Mouse (Mus musculus): ENCODE data around the gene Ndfip2. TPM values are rescaled to one million over a fixed set of nuclear protein-coding genes. Genes with fewer than 3 reads are reported as not detected.

Gene Ndfip2
- polyA plus RNA-seq (2015; fragmentation: Nextera tagmentation; extraction: Ambion mirVana) = 54.3 and 55.9 TPM in 2 replicates

DNA sequence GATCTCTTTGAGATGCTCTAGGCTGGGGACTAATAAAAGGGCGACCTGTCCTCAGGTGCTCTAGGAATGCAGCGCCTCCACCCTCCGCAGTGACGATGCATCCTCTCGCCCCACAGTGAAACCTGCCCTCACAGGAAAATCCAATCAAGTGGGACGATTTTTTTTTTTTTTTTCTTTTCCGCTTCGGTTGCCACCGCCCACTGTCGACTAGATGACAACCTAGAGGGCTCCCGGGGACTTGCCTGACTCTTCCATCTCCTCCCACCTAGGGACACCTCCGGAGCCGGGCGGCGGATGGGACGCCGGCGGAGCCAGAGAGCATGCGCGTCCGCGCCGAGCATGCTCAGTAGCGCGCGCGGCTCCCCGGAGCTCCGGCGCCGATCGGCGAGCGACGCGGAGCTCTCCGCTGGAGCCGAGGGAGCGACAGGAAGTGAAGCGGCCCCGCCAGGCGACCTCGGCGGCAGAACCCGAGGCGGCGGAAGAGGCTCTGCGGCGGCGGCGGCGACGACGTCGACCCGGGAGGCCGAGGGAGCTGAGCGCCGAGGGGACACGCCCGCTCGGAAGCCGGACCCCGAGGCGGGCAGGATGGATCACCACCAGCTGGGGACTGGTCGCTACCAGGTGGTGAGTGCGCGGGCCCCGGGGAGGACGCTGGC lies at the start of gene Ndfip2:
Gene Ndfip2, plus strand, starts transcription at position 195 of the 656 bp plus-strand sequence.
- H3K27me3 ChIP-seq = no peaks in the 10 kb centered on the region
- under 1% methylated on average over 59 of the region's 70 CpGs for WGBS
- peak within 1 kb of the TSS; percentile 87 for H3K4me3 ChIP-seq
- H3K36me3 ChIP-seq = no peaks in the 10 kb centered on the region
- H3K4me2 ChIP-seq (replicated peaks) = peak within 1 kb of the TSS; percentile 76
- peaks cover 14% of the 10 kb centered on the region; the same call in 1 of the 2 replicates for H3K4me1 ChIP-seq
- H3K27ac ChIP-seq = peak within 1 kb of the TSS; percentile 83
- ATAC-seq (ENCODE audit: low FRiP score, low read depth) = peak; percentile 95
- H3K9me3 ChIP-seq = no peaks in the 10 kb centered on the region
- peak within 1 kb of the TSS; percentile 93 for H3K9ac ChIP-seq

DNA sequence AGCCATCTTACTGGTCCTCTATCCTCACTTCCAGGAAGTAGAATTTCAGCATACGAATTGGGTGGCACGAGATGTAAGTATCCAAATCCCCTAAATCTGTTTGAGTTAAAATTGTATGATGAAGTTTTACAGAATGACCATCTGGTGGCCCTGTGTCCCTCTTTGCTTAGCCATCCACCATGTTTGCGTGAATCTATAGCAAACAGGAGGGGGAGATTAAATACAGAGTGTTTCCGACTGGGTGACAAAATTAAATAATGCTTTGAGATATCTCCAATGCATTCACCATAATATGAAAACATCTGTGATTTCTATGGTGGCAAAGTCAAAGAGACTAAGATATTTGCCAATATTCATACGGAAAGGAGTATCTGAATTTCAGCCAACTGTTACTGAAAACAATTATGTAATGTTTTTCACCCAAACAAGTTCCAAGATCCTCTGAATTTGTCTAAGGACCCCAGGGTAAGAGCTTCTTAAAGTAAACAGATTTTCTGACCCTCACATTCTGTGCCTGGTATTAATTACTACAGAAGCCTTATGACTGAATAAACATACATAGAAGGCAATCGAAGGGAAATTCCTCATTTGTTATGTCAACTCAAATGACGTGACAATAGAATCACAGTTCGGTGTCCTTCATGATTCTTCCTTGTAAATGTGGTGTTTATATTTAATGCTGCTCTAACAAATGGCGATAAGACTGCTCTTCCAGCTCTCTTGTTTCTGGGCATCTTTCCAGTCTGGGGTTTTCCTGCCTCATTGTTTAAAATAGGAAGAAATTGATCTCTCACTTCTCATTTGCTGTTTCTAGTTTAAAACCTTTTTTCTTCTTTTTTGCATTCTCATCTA lies 38.6 kb upstream of the Ndfip2 start:
- no peaks in the 10 kb centered on the region for H3K27me3 ChIP-seq
- H3K9ac ChIP-seq = no peak overlapping the region
- ATAC-seq (ENCODE audit: low FRiP score, low read depth) = no peak
- no peaks in the 10 kb centered on the region for H3K4me1 ChIP-seq
- no peak overlapping the region for H3K27ac ChIP-seq
- 82% methylated on average over 9 of the region's 9 CpGs for WGBS
- H3K9me3 ChIP-seq = no peaks in the 10 kb centered on the region
- no peaks in the 10 kb centered on the region for H3K36me3 ChIP-seq
- no peak overlapping the region for H3K4me2 ChIP-seq (replicated peaks)
- no peak overlapping the region for H3K4me3 ChIP-seq

- Histone ChIP-seq H3K9me3 (no peaks in the 10 kb centered on the region), H3K4me3 (no peak overlapping the region), H3K27ac (no peak overlapping the region), H3K27me3 (no peaks in the 10 kb centered on the region), H3K9ac (no peak overlapping the region), H3K36me3 (no peaks in the 10 kb centered on the region), H3K4me2 (replicated peaks) (no peak overlapping the region), H3K4me1 (no peaks in the 10 kb centered on the region)
- no peak for ATAC-seq (ENCODE audit: low FRiP score, low read depth)
- 75% methylated on average over 4 of the region's 4 CpGs for WGBS
Measured at GRCm38 (mm10) chr14:105222240-105222639, 36.1 kb upstream of the Ndfip2 start.

DNA sequence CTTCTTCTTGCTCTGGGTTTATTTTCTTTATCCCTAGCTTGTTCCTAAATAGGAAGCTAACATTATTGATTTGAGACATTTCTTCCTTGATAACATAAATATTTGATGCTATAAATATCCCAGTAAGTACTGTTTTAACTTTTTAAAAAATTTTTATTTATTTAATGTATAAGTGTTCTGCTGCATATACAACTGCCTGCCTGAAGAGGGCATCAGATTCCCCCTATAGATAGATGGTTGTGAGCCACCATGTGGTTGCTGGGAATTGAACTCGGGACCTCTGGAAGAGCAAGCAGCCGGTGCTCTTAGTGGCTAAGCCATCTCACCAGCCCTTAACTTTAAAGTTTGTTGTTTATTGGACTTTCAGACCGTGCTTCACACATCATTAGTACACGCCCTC lies 32.6 kb upstream of the Ndfip2 start:
- H3K4me2 ChIP-seq (replicated peaks) = no peak overlapping the region
- H3K9me3 ChIP-seq = no peaks in the 10 kb centered on the region
- H3K4me3 ChIP-seq = no peak overlapping the region
- H3K27ac ChIP-seq = no peak overlapping the region
- no peaks in the 10 kb centered on the region for H3K27me3 ChIP-seq
- H3K9ac ChIP-seq = no peak overlapping the region
- no peaks in the 10 kb centered on the region for H3K4me1 ChIP-seq
- WGBS = 85% methylated on average over 4 of the region's 4 CpGs
- no peaks in the 10 kb centered on the region for H3K36me3 ChIP-seq
- ATAC-seq (ENCODE audit: low FRiP score, low read depth) = no peak

- no peak for ATAC-seq (ENCODE audit: low FRiP score, low read depth)
- Histone ChIP-seq H3K27ac (no peak overlapping the region), H3K9me3 (no peaks in the 10 kb centered on the region), H3K4me2 (replicated peaks) (no peak overlapping the region), H3K4me1 (no peaks in the 10 kb centered on the region), H3K9ac (no peak overlapping the region), H3K4me3 (no peak overlapping the region), H3K27me3 (no peaks in the 10 kb centered on the region), H3K36me3 (no peaks in the 10 kb centered on the region)
- WGBS = 46% methylated on average over 6 of the region's 6 CpGs
Measured at GRCm38 (mm10) chr14:105232421-105232820, 26.0 kb upstream of the Ndfip2 start.

DNA sequence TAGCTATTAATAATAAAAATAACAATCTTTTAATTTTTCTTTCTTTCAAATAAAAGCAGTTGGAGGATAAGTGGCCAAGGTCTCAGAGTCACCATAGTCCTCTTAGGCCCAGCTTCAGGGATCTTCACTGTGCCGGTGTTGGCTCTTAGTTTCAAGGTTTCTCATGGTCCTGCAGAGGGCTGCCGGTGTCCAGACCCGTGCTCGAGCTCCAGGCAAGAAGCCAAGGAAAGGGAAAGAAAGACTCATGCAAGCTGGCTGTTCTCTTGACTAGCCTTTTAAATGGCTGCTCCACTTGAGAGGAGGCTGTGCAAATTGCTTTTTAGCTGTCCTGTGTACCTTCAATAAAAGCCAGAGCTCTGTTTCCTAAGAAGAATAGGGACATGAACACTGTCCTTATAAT lies 21.8 kb upstream of the Ndfip2 start:
- Histone ChIP-seq H3K27ac (no peak overlapping the region), H3K4me2 (replicated peaks) (no peak overlapping the region), H3K9ac (no peak overlapping the region), H3K9me3 (no peaks in the 10 kb centered on the region), H3K4me3 (no peak overlapping the region), H3K27me3 (no peaks in the 10 kb centered on the region), H3K36me3 (no peaks in the 10 kb centered on the region), H3K4me1 (no peaks in the 10 kb centered on the region)
- ATAC-seq (ENCODE audit: low FRiP score, low read depth) = no peak
- WGBS = 76% methylated on average over 4 of the region's 4 CpGs

- no peaks in the 10 kb centered on the region for H3K4me1 ChIP-seq
- ATAC-seq (ENCODE audit: low FRiP score, low read depth) = no peak
- H3K9ac ChIP-seq = no peak overlapping the region
- 71% methylated on average over 9 of the region's 9 CpGs for WGBS
- no peak overlapping the region for H3K4me2 ChIP-seq (replicated peaks)
- no peaks in the 10 kb centered on the region for H3K27me3 ChIP-seq
- H3K27ac ChIP-seq = no peak overlapping the region
- H3K4me3 ChIP-seq = no peak overlapping the region
- H3K9me3 ChIP-seq = no peaks in the 10 kb centered on the region
- H3K36me3 ChIP-seq = no peaks in the 10 kb centered on the region
Measured at GRCm38 (mm10) chr14:105237736-105238135, 20.6 kb upstream of the Ndfip2 start.

DNA sequence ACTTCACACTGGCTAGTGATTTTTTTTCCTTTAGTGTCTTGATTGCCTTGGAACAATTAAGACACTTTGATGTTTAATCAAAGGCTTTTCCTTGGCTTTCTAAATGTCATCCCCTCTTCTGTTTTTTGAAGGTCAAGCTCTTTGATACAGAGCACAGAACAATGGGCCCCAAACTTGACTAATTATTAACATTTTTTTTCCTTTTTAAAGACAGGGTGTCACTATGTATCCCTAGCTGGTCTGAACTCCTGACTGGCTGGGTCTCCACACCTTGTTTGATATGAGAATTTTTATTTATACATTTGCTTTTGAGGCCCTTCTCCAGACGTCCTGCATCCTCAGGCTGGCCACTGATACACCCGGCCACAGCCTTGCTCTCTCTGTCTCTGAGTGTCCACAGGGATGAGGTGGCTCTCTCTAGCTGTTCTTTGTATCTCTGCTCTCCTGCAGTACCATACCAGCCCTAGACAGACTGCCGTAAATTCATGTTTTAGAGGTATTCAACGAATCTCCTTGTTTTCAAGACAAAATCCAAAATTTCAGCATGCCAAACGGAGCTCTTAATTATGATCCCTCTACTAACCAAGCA lies 19.8 kb upstream of the Ndfip2 start:
- WGBS = 51% methylated on average over 5 of the region's 5 CpGs
- Histone ChIP-seq H3K27me3 (no peaks in the 10 kb centered on the region), H3K9ac (no peak overlapping the region), H3K4me3 (no peak overlapping the region), H3K9me3 (no peaks in the 10 kb centered on the region), H3K4me1 (no peaks in the 10 kb centered on the region), H3K4me2 (replicated peaks) (no peak overlapping the region), H3K27ac (no peak overlapping the region), H3K36me3 (no peaks in the 10 kb centered on the region)
- ATAC-seq (ENCODE audit: low FRiP score, low read depth) = no peak

DNA sequence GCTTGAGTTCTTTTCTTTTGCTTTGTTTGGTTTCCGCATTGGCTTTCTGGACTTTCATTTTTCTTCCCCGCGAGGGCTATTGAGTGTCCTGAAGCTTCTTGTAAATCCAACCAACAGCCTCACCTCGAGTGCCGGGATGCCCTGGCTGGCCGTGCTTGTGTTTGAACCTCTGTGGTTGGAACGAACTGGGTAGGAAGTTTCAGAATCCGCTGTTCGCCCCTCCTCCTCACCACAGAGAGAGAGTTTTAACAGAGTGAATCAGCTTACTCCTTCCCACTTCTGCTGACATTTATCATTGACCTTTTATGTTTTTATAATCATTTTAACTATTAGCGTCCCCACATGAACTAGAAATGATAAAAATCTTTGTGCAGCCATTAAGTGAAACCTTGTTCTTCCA lies 18.3 kb upstream of the Ndfip2 start:
- Histone ChIP-seq H3K9me3 (no peaks in the 10 kb centered on the region), H3K4me2 (replicated peaks) (no peak overlapping the region), H3K9ac (no peak overlapping the region), H3K4me1 (no peaks in the 10 kb centered on the region), H3K36me3 (no peaks in the 10 kb centered on the region), H3K27ac (no peak overlapping the region), H3K27me3 (no peaks in the 10 kb centered on the region), H3K4me3 (no peak overlapping the region)
- WGBS = 78% methylated on average over 10 of the region's 10 CpGs
- ATAC-seq (ENCODE audit: low FRiP score, low read depth) = no peak

GRCm38 (mm10) chr14:105243805-105244443 lies 14.4 kb upstream of the Ndfip2 start:
- WGBS = 81% methylated on average over 7 of the region's 7 CpGs
- H3K4me3 ChIP-seq = no peak overlapping the region

DNA sequence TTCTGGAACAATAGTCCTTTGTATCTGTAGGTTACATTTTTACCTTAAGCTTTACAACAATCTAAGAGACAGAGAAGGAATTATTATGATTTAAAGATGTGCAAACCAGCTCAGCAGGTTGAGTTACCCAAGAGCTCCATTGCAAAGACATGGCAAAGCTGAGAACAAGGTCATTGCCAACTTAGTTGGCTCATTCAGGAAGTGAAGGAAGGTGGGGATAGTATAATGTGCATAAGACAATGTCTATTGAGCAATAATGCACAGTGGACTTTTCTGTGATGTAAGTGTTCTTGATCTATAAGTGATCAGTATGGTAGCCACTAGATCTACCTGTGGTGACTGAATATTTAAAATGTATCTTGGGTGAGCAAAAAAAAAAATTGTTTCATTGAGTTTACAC lies 7.3 kb upstream of the Ndfip2 start:
- Histone ChIP-seq H3K27me3 (no peaks in the 10 kb centered on the region), H3K27ac (no peak overlapping the region), H3K36me3 (no peaks in the 10 kb centered on the region), H3K4me2 (replicated peaks) (no peak overlapping the region), H3K4me3 (no peak overlapping the region), H3K4me1 (0 out of 2 replicates have a peak, but pooled peaks cover 3% of the 10 kb centered on the region), H3K9ac (no peak overlapping the region), H3K9me3 (no peaks in the 10 kb centered on the region)
- ATAC-seq (ENCODE audit: low FRiP score, low read depth) = no peak

More at GRCm38 (mm10) chr14:105243805-105244443, 14.4 kb upstream of the Ndfip2 start:
- H3K4me2 ChIP-seq (replicated peaks) = no peak overlapping the region
- no peak overlapping the region for H3K9ac ChIP-seq
- no peak overlapping the region for H3K27ac ChIP-seq
- no peaks in the 10 kb centered on the region for H3K4me1 ChIP-seq
- no peaks in the 10 kb centered on the region for H3K27me3 ChIP-seq
- H3K9me3 ChIP-seq = no peaks in the 10 kb centered on the region
- ATAC-seq (ENCODE audit: low FRiP score, low read depth) = no peak
- H3K36me3 ChIP-seq = no peaks in the 10 kb centered on the region

DNA sequence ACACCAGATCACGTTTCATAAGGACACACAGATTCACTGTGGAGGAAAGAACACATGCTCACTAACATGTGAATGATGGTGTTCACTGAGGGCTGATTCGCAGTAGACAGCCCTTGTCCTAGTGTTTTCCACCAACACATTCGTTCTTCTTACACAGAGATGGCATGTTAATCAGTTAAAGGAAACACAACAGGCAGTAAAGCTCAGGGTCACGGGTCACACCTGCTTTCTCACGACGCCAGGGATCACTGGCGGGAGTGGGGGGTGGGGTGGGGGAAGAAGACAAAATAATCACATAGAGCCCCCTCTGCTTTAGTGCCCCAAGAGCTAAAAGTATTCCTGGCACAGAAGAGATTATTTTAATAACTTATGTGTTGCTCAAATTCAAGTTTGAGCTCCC lies 5.1 kb upstream of the Ndfip2 start:
- H3K4me1 ChIP-seq = 0 out of 2 replicates have a peak, but pooled peaks cover 3% of the 10 kb centered on the region
- WGBS = 15% methylated on average over 7 of the region's 7 CpGs

More for the DNA sequence above, 5.1 kb upstream of the Ndfip2 start:
- no peaks in the 10 kb centered on the region for H3K9me3 ChIP-seq
- H3K27me3 ChIP-seq = no peaks in the 10 kb centered on the region
- no peaks in the 10 kb centered on the region for H3K36me3 ChIP-seq
- no peak for ATAC-seq (ENCODE audit: low FRiP score, low read depth)
- no peak overlapping the region for H3K9ac ChIP-seq
- no peak overlapping the region for H3K4me3 ChIP-seq
- no peak overlapping the region for H3K4me2 ChIP-seq (replicated peaks)
- H3K27ac ChIP-seq = no peak overlapping the region

Data from limb, embryonic 13.5 days (tissue).